Mouse (Mus musculus): ENCODE measurements around the gene Arpp21. TPM values are rescaled to one million over a fixed set of nuclear protein-coding genes. Genes with fewer than 3 reads are reported as not detected.

Arpp21 gene
- polyA plus RNA-seq, 2 experiments = 23.6 to 28.3 TPM

DNA sequence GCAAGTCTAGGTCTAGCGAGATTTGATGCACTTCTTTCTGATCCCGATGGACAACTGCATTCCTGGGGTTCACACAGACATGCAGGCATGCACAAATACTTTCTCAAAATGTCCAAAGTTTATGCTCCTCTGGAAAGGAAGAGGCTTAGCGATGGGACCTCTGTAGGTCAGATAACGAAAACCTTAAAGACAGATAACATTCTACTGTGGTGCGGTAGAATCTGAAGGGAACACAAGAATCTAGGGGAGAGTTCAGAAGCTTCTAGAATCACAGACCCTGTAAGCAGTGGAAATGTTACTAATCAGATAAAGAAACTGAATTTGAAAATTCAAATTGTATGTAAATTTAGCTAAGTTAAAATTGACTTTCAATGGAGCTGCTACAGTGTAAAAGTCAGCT is 62.0 kb downstream of the Arpp21 start:
- Histone ChIP-seq H3K4me2 (replicated peaks; ENCODE audit: low read depth, low read length, severe bottlenecking) (no peak overlapping the region), H3K9me3 (ENCODE audit: control insufficient read depth, low read length) (no peaks in the 10 kb centered on the region), H3K27me3 (ENCODE audit: control insufficient read depth, insufficient read depth, low read length) (no peaks in the 10 kb centered on the region), H3K9ac (ENCODE audit: low read depth, low read length, severe bottlenecking) (no peak overlapping the region), H3K27ac (replicated peaks; ENCODE audit: low read depth, low read length) (no peak overlapping the region), H3K36me3 (ENCODE audit: control insufficient read depth, insufficient read depth, low read length) (no peaks in the 10 kb centered on the region), H3K4me1 (ENCODE audit: control insufficient read depth, insufficient read depth, low read length) (0 out of 2 replicates have a peak, but pooled peaks cover 7% of the 10 kb centered on the region), H3K4me3 (replicated peaks; ENCODE audit: low read length) (no peak overlapping the region)
- no peak for TF ChIP-seq POLR2A (IDR thresholded peaks at IDR 0.05; ENCODE audit: borderline replicate concordance, extremely low read depth, insufficient read depth, insufficient read length)
- no peak for ATAC-seq (ENCODE audit: low FRiP score, low read depth)
- no peak for DNase-seq (ENCODE audit: low spot score)
- 88% methylated on average over 5 of the region's 5 CpGs for whole genome bisulfite sequencing

DNA sequence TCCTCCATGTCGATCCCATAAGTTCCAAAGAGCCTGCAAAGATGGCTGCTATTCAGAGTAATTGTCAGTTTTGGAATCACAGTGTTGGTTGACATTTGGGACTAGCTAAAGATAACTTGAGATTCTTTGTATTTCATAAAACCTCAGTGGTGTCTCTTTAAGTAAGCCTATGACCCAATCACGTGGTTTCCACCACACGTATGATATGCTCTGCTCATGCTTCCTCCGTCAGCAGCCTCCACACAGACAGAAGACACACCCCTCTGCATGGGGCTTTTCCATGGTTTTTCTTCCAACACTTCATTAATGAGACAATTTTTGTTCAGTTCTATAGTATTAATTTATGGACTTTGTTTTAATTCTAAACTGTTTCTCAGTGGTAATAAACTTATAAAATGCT is 71.1 kb downstream of the Arpp21 start:
- no peaks in the 10 kb centered on the region for H3K27me3 ChIP-seq (ENCODE audit: control insufficient read depth, insufficient read depth, low read length)
- H3K9ac ChIP-seq (ENCODE audit: low read depth, low read length, severe bottlenecking) = no peak overlapping the region
- no peak overlapping the region for H3K27ac ChIP-seq (replicated peaks; ENCODE audit: low read depth, low read length)
- H3K4me3 ChIP-seq (replicated peaks; ENCODE audit: low read length) = no peak overlapping the region
- H3K4me1 ChIP-seq (ENCODE audit: control insufficient read depth, insufficient read depth, low read length) = no peaks in the 10 kb centered on the region
- DNase-seq (ENCODE audit: low spot score) = no peak
- no peaks in the 10 kb centered on the region for H3K36me3 ChIP-seq (ENCODE audit: control insufficient read depth, insufficient read depth, low read length)
- H3K9me3 ChIP-seq (ENCODE audit: control insufficient read depth, low read length) = no peaks in the 10 kb centered on the region
- ATAC-seq (ENCODE audit: low FRiP score, low read depth) = no peak
- 87% methylated on average over 4 of the region's 4 CpGs for WGBS
- H3K4me2 ChIP-seq (replicated peaks; ENCODE audit: low read depth, low read length, severe bottlenecking) = no peak overlapping the region
- no peak for TF ChIP-seq POLR2A (IDR thresholded peaks at IDR 0.05; ENCODE audit: borderline replicate concordance, extremely low read depth, insufficient read depth, insufficient read length)

DNA sequence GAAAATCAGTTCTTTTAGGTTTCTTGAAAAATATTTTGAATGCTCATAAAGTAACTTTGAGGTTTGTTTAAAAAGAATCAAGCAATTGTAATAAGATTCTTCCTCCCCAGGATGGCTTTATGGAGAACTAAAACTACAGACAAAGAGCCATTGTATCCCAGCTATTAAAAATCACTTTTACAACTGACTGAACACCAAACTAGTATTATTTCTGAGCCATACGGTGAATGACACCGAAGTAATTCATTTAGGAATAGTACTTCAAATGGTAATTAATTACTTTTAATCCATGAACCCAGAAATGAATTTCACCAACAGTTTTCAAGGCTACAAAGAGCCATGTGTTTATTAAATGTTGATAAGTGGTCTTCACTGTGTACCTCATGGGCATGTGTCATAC is 74.8 kb downstream of the Arpp21 start:
- ATAC-seq (ENCODE audit: low FRiP score, low read depth) = no peak
- 58% methylated on average over 2 of the region's 2 CpGs for WGBS
- H3K36me3 ChIP-seq (ENCODE audit: control insufficient read depth, insufficient read depth, low read length) = no peaks in the 10 kb centered on the region
- H3K27me3 ChIP-seq (ENCODE audit: control insufficient read depth, insufficient read depth, low read length) = no peaks in the 10 kb centered on the region
- TF ChIP-seq POLR2A (IDR thresholded peaks at IDR 0.05; ENCODE audit: borderline replicate concordance, extremely low read depth, insufficient read depth, insufficient read length) = no peak
- no peak overlapping the region for H3K9ac ChIP-seq (ENCODE audit: low read depth, low read length, severe bottlenecking)
- H3K4me2 ChIP-seq (replicated peaks; ENCODE audit: low read depth, low read length, severe bottlenecking) = no peak overlapping the region
- H3K4me3 ChIP-seq (replicated peaks; ENCODE audit: low read length) = no peak overlapping the region
- no peak overlapping the region for H3K27ac ChIP-seq (replicated peaks; ENCODE audit: low read depth, low read length)
- H3K9me3 ChIP-seq (ENCODE audit: control insufficient read depth, low read length) = no peaks in the 10 kb centered on the region
- no peak for DNase-seq (ENCODE audit: low spot score)
- no peaks in the 10 kb centered on the region for H3K4me1 ChIP-seq (ENCODE audit: control insufficient read depth, insufficient read depth, low read length)

DNA sequence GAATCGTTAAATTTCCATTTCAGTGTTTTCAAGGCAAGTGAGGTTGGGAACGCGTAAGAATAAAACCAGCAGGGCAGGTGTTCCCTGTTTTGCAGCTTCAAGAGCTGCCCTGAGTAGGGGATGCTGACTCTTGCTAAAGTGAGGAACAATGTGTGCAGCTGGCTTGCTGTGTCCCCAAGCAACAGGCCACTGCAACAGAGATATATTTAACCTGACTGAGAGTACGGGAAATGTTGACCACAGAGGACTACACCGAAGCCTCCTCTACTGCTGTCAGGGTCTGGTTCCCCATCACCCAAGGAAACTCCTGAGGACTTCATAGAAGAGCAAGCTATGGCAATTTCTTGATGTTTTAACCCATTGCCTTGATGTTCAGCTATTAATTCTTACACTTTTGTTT is 81.8 kb downstream of the Arpp21 start:
- Histone ChIP-seq H3K4me1 (ENCODE audit: control insufficient read depth, insufficient read depth, low read length) (no peaks in the 10 kb centered on the region), H3K4me2 (replicated peaks; ENCODE audit: low read depth, low read length, severe bottlenecking) (no peak overlapping the region), H3K36me3 (ENCODE audit: control insufficient read depth, insufficient read depth, low read length) (no peaks in the 10 kb centered on the region), H3K9ac (ENCODE audit: low read depth, low read length, severe bottlenecking) (no peak overlapping the region), H3K4me3 (replicated peaks; ENCODE audit: low read length) (no peak overlapping the region), H3K27ac (replicated peaks; ENCODE audit: low read depth, low read length) (no peak overlapping the region), H3K27me3 (ENCODE audit: control insufficient read depth, insufficient read depth, low read length) (no peaks in the 10 kb centered on the region), H3K9me3 (ENCODE audit: control insufficient read depth, low read length) (no peaks in the 10 kb centered on the region)
- ATAC-seq (ENCODE audit: low FRiP score, low read depth) = no peak
- 61% methylated on average over 5 of the region's 5 CpGs for WGBS
- DNase-seq (ENCODE audit: low spot score) = no peak
- no peak for TF ChIP-seq POLR2A (IDR thresholded peaks at IDR 0.05; ENCODE audit: borderline replicate concordance, extremely low read depth, insufficient read depth, insufficient read length)

DNA sequence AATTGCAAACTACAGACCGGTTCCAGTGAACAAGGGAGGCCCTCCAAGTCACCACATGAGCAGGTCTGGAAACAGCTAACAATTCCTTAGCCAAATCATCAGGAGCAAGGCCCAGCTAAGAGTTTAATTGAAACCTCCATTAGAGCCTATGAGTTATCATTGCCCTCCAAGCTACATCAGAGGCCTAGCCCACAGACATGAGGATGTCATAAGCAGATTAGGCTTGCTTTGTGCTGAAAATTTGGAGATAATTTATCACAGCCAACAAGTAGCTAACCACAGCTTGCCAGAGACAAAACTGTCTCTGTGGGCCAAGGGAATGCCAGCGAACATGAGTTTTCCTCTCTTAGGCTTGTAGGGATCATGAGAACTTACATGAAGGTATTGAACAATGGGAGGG is 83.0 kb downstream of the Arpp21 start:
- H3K4me2 ChIP-seq (replicated peaks; ENCODE audit: low read depth, low read length, severe bottlenecking) = no peak overlapping the region
- no peaks in the 10 kb centered on the region for H3K4me1 ChIP-seq (ENCODE audit: control insufficient read depth, insufficient read depth, low read length)
- H3K9ac ChIP-seq (ENCODE audit: low read depth, low read length, severe bottlenecking) = no peak overlapping the region
- no peak for TF ChIP-seq POLR2A (IDR thresholded peaks at IDR 0.05; ENCODE audit: borderline replicate concordance, extremely low read depth, insufficient read depth, insufficient read length)
- ATAC-seq (ENCODE audit: low FRiP score, low read depth) = no peak
- H3K4me3 ChIP-seq (replicated peaks; ENCODE audit: low read length) = no peak overlapping the region
- no peaks in the 10 kb centered on the region for H3K9me3 ChIP-seq (ENCODE audit: control insufficient read depth, low read length)
- DNase-seq (ENCODE audit: low spot score) = no peak
- no peaks in the 10 kb centered on the region for H3K36me3 ChIP-seq (ENCODE audit: control insufficient read depth, insufficient read depth, low read length)
- WGBS = 88% methylated on average over 2 of the region's 2 CpGs
- H3K27ac ChIP-seq (replicated peaks; ENCODE audit: low read depth, low read length) = no peak overlapping the region
- H3K27me3 ChIP-seq (ENCODE audit: control insufficient read depth, insufficient read depth, low read length) = no peaks in the 10 kb centered on the region

DNA sequence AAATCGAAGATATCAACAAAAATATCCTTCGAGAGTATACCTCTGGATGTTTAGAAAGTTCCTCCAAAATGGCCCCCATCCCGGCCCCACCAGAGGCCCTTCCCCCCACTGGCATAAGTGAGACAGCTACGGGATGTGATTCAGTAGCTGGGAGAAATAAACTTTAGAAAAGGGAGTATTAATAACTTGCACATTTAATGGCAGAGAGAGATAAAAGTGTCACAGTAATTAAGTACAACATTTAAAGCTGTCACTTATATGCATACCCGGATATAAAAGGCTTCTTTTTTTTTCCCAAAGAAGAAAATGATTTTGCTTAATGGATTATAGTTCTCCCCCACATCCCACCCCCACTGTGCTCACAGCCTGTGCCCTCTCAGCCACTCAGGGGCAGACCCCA is 84.6 kb downstream of the Arpp21 start:
- Histone ChIP-seq H3K9me3 (ENCODE audit: control insufficient read depth, low read length) (no peaks in the 10 kb centered on the region), H3K4me1 (ENCODE audit: control insufficient read depth, insufficient read depth, low read length) (no peaks in the 10 kb centered on the region), H3K27me3 (ENCODE audit: control insufficient read depth, insufficient read depth, low read length) (no peaks in the 10 kb centered on the region), H3K4me3 (replicated peaks; ENCODE audit: low read length) (no peak overlapping the region), H3K9ac (ENCODE audit: low read depth, low read length, severe bottlenecking) (no peak overlapping the region), H3K4me2 (replicated peaks; ENCODE audit: low read depth, low read length, severe bottlenecking) (no peak overlapping the region), H3K27ac (replicated peaks; ENCODE audit: low read depth, low read length) (no peak overlapping the region), H3K36me3 (ENCODE audit: control insufficient read depth, insufficient read depth, low read length) (no peaks in the 10 kb centered on the region)
- DNase-seq (ENCODE audit: low spot score) = no peak
- no peak for ATAC-seq (ENCODE audit: low FRiP score, low read depth)
- WGBS = 75% methylated on average over 5 of the region's 5 CpGs
- no peak for TF ChIP-seq POLR2A (IDR thresholded peaks at IDR 0.05; ENCODE audit: borderline replicate concordance, extremely low read depth, insufficient read depth, insufficient read length)
